Mouse (Mus musculus) stomach, embryonic 14.5 days (tissue): ENCODE data around the gene Zfp866. TPM values are rescaled to one million over a fixed set of nuclear protein-coding genes. Genes with fewer than 3 reads are reported as not detected.

Experiments
- ATAC-seq: fragments of 200-750 bp; cut with Nextera tagmentation; 2 replicates; pipeline ENCODE4 v1.8.0; 2017; ENCODE audit warnings: low read depth, moderate TSS enrichment; ENCODE audit not compliant: insufficient number of reproducible peaks, insufficient read depth, low FRiP score
- H3K27ac ChIP-seq: fragments of 300-500 bp; sonication (generic); 2 replicates; pipeline ENCODE4 v1.5.1; 2014; ENCODE audit warnings: mild to moderate bottlenecking, low read length, moderate library complexity, mixed read lengths
- H3K27me3 ChIP-seq: fragments of 300-500 bp; sonication (generic); 2 replicates; pipeline ENCODE4 v1.6.1; 2014; ENCODE audit warnings: low read length, control low read depth, mixed read lengths; ENCODE audit not compliant: control insufficient read depth, insufficient read depth
- H3K36me3 ChIP-seq: fragments of 300-500 bp; sonication (generic); 2 replicates; pipeline ENCODE4 v1.6.1; 2014; ENCODE audit warnings: mild to moderate bottlenecking, control low read depth, low read length, moderate library complexity, mixed read lengths; ENCODE audit not compliant: control insufficient read depth, insufficient read depth
- H3K4me1 ChIP-seq: fragments of 300-500 bp; sonication (generic); 2 replicates; pipeline ENCODE4 v1.6.1; 2014; ENCODE audit warnings: low read length, control low read depth, mixed read lengths; ENCODE audit not compliant: control insufficient read depth, insufficient read depth
- H3K4me2 ChIP-seq: fragments of 300-500 bp; sonication (generic); replicated peaks from 2 replicates; pipeline ENCODE4 v1.6.1; 2014; ENCODE audit warnings: low read depth, low read length, control low read depth
- H3K4me3 ChIP-seq: fragments of 300-500 bp; sonication (generic); 2 replicates; pipeline ENCODE4 v1.5.1; 2014; ENCODE audit warnings: low read depth, low read length, control low read depth
- H3K9ac ChIP-seq: fragments of 300-500 bp; sonication (generic); replicated peaks from 2 replicates; pipeline ENCODE4 v1.6.1; 2014; ENCODE audit warnings: low read depth, mild to moderate bottlenecking, control low read depth, low read length, moderate library complexity, mixed read lengths
- H3K9me3 ChIP-seq: fragments of 300-500 bp; sonication (generic); 2 replicates; pipeline ENCODE4 v1.6.1; 2016; ENCODE audit warnings: low read depth, low read length, control low read depth; ENCODE audit not compliant: control insufficient read depth
- whole genome bisulfite sequencing: fragments of 180-500 bp; shearing (Covaris S2); extraction: QIAGEN DNeasy Blood & Tissue Kit; methylation state at CpG from one replicate; pipeline ENCODE4 v1.1.7; 2014; 5-methylcytosine and 5-hydroxymethylcytosine counted together
- polyA plus RNA-seq: library from polyadenylated mRNA; unstranded; fragments of >200 nt; fragmentation: Nextera tagmentation; extraction: Ambion mirVana; gene quantifications from 2 replicates; pipeline ENCODE4 v1.2.1, GENCODE M21; 2014

Gene Zfp866
- polyA plus RNA-seq, 1 experiment from 2014 or later: 35.4 TPM

DNA sequence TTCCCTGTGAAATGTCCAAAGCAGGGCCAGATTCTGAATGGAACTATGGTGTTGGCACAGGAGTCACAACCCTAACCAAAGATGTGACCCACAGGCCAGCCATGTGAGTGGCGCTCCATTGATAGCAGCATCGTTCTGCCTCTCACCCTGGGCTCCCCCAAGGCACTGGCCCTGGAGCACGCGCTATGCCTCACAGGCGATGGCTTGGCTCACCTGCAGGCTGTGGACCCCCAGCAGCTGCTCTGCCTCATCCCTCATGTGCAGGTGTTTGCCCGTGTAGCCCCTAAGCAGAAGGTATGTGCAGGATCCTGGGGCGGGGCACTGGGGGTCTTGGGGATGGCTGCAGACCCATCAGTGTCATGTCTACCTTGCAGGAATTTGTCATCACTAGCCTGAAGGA is 12.4 kb upstream of the Zfp866 start:
- H3K4me1 ChIP-seq: no peaks in the 10 kb centered on the region
- no peak for ATAC-seq
- 96% methylated on average over 7 of the region's 7 CpGs for WGBS
- no peak overlapping the region for H3K27ac ChIP-seq
- no peak overlapping the region for H3K4me2 ChIP-seq
- no peak overlapping the region for H3K4me3 ChIP-seq
- H3K27me3 ChIP-seq: no peaks in the 10 kb centered on the region
- H3K9ac ChIP-seq: no peak overlapping the region
- no peaks in the 10 kb centered on the region for H3K9me3 ChIP-seq
- H3K36me3 ChIP-seq: peaks cover 91% of the 10 kb centered on the region

DNA sequence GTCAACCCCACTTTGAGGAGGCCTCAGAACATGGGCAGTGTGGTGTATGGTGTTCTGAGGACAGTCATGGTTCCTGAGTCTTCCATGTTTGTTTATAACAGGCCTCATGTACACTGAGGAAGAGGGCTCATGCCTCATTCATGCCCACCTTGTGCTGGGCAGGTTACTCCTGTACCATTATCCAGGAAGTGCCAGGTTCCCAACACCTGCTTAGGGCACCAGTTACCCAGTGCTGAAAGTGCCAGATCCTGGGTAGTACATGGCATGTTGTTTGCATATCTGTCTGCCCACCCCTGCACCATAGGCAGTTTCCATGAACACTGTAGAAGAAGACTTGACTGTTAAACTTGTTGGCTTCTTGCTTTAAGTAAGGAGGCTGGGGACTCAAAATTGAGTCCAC is 11.2 kb upstream of the Zfp866 start:
- H3K9ac ChIP-seq: no peak overlapping the region
- no peak overlapping the region for H3K4me3 ChIP-seq
- no peaks in the 10 kb centered on the region for H3K9me3 ChIP-seq
- no peaks in the 10 kb centered on the region for H3K27me3 ChIP-seq
- H3K4me2 ChIP-seq: no peak overlapping the region
- ATAC-seq: no peak
- H3K4me1 ChIP-seq: no peaks in the 10 kb centered on the region
- no peak overlapping the region for H3K27ac ChIP-seq
- peaks cover 93% of the 10 kb centered on the region for H3K36me3 ChIP-seq

DNA sequence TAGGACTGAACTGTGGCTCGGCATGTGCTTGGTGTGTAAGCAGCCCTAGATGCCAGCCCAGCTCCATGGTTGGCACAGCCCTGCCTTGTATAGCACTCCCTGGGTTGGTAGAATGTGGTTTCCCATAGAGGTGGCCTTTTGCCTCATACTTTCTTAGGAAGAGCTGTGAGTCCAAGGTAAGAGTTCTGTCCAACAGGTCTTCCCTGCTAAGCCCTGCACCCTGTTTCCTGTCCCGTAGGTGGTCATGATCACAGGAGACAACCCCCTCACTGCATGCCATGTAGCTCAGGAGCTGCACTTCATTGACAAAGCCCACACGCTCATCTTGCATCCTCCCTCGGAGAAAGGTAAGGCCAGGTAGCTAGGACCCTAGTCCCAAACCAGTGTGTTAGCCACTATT is 10.8 kb upstream of the Zfp866 start:
- WGBS: 95% methylated on average over 4 of the region's 4 CpGs
- no peak overlapping the region for H3K9ac ChIP-seq
- H3K4me2 ChIP-seq: no peak overlapping the region
- H3K36me3 ChIP-seq: peaks cover 93% of the 10 kb centered on the region
- no peak for ATAC-seq
- no peak overlapping the region for H3K4me3 ChIP-seq
- no peak overlapping the region for H3K27ac ChIP-seq
- H3K4me1 ChIP-seq: no peaks in the 10 kb centered on the region
- no peaks in the 10 kb centered on the region for H3K27me3 ChIP-seq
- no peaks in the 10 kb centered on the region for H3K9me3 ChIP-seq

- 91% methylated on average over 5 of the region's 5 CpGs for WGBS
- H3K4me2 ChIP-seq: no peak overlapping the region
- no peak overlapping the region for H3K27ac ChIP-seq
- H3K9me3 ChIP-seq: no peaks in the 10 kb centered on the region
- ATAC-seq: no peak
- no peak overlapping the region for H3K9ac ChIP-seq
- H3K4me3 ChIP-seq: no peak overlapping the region
- H3K4me1 ChIP-seq: no peaks in the 10 kb centered on the region
- H3K36me3 ChIP-seq: peaks cover 89% of the 10 kb centered on the region
- no peaks in the 10 kb centered on the region for H3K27me3 ChIP-seq
Measured at GRCm38 (mm10) chr8:69799946-69800345, 9.0 kb upstream of the Zfp866 start.

DNA sequence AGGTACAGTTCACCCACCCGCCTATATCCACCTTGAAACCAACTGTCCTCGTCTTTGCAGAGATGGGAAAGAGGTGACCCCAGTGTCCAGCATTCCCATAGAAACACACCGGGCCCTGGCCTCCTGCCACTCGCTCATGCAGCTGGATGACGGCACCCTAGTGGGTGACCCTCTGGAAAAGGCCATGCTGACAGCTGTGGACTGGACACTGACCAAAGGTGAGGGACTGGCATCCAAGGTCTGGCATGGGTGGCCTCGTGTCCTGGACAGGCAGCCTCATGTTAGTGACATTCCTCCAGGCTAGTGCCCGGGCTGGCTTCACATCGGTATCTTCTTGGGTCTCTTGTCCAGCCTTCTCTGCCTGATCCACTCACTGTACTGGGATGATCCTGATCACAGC is 8.3 kb upstream of the Zfp866 start:
- Histone ChIP-seq H3K9ac (no peak overlapping the region), H3K4me1 (no peaks in the 10 kb centered on the region), H3K4me3 (no peak overlapping the region), H3K27me3 (no peaks in the 10 kb centered on the region), H3K36me3 (peaks cover 90% of the 10 kb centered on the region), H3K4me2 (no peak overlapping the region), H3K9me3 (no peaks in the 10 kb centered on the region), H3K27ac (no peak overlapping the region)
- 93% methylated on average over 8 of the region's 8 CpGs for WGBS
- no peak for ATAC-seq

DNA sequence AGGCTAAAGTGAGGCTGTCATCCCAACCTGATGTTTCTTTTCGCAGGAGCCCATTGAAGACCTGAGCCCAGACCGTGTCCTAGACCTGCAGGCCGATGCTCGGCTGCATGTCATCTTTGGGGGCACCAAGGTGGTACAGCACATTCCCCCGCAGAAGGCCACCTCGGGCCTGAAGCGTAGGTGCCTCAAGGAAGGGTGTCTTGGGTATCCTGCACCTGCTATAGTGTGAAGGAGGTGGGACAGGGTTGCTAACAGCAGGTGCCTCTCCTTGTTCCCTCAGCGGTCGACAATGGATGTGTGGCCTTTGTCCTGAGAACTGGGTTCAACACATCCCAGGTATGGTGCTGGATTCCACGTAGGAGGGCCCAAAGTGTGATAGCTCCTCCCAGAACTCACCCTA is 6.7 kb upstream of the Zfp866 start:
- no peak overlapping the region for H3K4me2 ChIP-seq
- peaks cover 81% of the 10 kb centered on the region for H3K36me3 ChIP-seq
- H3K27me3 ChIP-seq: no peaks in the 10 kb centered on the region
- H3K9me3 ChIP-seq: no peaks in the 10 kb centered on the region
- 92% methylated on average over 10 of the region's 10 CpGs for WGBS
- peaks cover 1% of the 10 kb centered on the region for H3K4me1 ChIP-seq
- no peak for ATAC-seq
- no peak overlapping the region for H3K27ac ChIP-seq
- H3K9ac ChIP-seq: no peak overlapping the region
- H3K4me3 ChIP-seq: no peak overlapping the region

DNA sequence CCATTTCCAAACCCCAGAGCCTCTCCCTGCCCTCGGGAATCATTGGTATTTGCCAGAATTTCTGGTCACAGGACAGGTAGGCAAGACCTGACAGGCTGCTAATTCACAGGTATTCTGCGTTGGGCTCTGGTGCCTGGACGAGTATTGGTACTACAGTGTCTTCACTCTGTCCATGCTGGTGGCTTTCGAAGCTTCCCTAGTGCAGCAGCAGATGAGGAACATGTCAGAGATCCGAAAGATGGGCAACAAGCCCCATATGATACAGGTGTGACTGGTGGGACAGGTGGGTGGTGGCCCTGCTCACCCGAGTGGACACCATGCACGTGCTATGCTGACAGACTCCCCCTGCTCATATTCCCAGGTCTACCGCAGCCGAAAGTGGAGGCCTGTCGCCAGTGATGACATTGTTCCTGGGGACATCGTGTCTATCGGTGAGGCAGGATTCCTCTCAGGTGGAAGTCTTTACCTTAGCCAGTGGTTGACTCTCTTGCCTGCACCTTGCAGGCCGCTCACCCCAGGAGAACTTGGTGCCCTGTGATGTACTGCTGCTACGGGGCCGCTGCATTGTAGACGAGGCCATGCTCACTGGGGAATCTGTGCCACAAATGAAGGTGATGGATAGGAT is 5.9 kb upstream of the Zfp866 start:
- H3K36me3 ChIP-seq: peaks cover 72% of the 10 kb centered on the region
- WGBS: 97% methylated on average over 16 of the region's 16 CpGs
- no peak for ATAC-seq

DNA sequence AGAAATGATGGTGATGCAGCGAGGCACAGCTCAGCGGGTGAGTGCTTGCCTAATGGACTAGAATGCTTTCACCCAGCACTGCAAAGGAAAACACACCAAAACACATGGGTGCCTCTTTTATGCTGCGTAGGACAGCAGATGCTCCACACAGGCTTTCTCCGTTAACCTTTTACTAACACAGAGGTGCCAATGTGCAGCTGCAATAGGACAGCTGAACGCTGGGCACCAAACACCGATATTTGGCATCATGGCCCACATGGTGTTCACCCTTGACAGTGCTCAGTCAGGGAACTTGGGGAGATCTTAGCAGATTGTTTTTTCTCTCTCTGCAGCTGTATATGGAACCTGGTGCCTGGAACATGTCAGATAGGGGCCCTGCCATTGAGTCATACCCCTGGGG is 3.9 kb upstream of the Zfp866 start:
- Histone ChIP-seq H3K4me2 (no peak overlapping the region), H3K27me3 (no peaks in the 10 kb centered on the region), H3K4me3 (no peak overlapping the region), H3K27ac (no peak overlapping the region), H3K36me3 (peaks cover 56% of the 10 kb centered on the region), H3K4me1 (peaks cover 10% of the 10 kb centered on the region), H3K9me3 (no peaks in the 10 kb centered on the region), H3K9ac (no peak overlapping the region)
- no peak for ATAC-seq
- 93% methylated on average over 6 of the region's 6 CpGs for WGBS

More for the DNA sequence above, 5.9 kb upstream of the Zfp866 start:
- Histone ChIP-seq H3K27ac (no peak overlapping the region), H3K4me3 (no peak overlapping the region), H3K9me3 (no peaks in the 10 kb centered on the region), H3K4me2 (no peak overlapping the region), H3K4me1 (peaks cover 10% of the 10 kb centered on the region), H3K27me3 (no peaks in the 10 kb centered on the region), H3K9ac (no peak overlapping the region)

- peaks cover 48% of the 10 kb centered on the region for H3K36me3 ChIP-seq
- WGBS: 86% methylated on average over 3 of the region's 3 CpGs
Measured at GRCm38 (mm10) chr8:69794096-69794495, 3.1 kb upstream of the Zfp866 start.

More at GRCm38 (mm10) chr8:69794096-69794495, 3.1 kb upstream of the Zfp866 start:
- H3K9me3 ChIP-seq: no peaks in the 10 kb centered on the region
- no peaks in the 10 kb centered on the region for H3K27me3 ChIP-seq
- H3K9ac ChIP-seq: no peak overlapping the region
- H3K4me3 ChIP-seq: no peak overlapping the region
- H3K4me1 ChIP-seq: peaks cover 10% of the 10 kb centered on the region
- H3K27ac ChIP-seq: no peak overlapping the region
- H3K4me2 ChIP-seq: no peak overlapping the region
- no peak for ATAC-seq
